Mouse (Mus musculus) forebrain, embryonic 11.5 days (tissue): ENCODE measurements at regions not wholly inside any gene's neighbourhood (a gene's known extent, or its start where the extent isn't known, plus 50 kb on each side); places are given as distances from the start of the nearest gene placed in this dataset.

Experiments
- ATAC-seq: fragments of 200-750 bp; cut with Nextera tagmentation; replicated peaks from 2 replicates; pipeline ENCODE4 v1.8.0; 2017; ENCODE audit warnings: moderate TSS enrichment; ENCODE audit not compliant: low FRiP score
- DNase-seq: peaks from one replicate; pipeline ENCODE4 v3.0.0-alpha.2; 2017; ENCODE audit warnings: low spot score
- H3K27ac ChIP-seq: fragments of 300-500 bp; sonication (generic); 2 replicates; pipeline ENCODE4 v1.5.1; 2014; ENCODE audit warnings: low read depth, low read length
- H3K27me3 ChIP-seq: fragments of 300-500 bp; sonication (generic); 2 replicates; pipeline ENCODE4 v1.6.1; 2014; ENCODE audit warnings: mild to moderate bottlenecking, low read length, mixed read lengths; ENCODE audit not compliant: control insufficient read depth, insufficient read depth
- H3K36me3 ChIP-seq: fragments of 300-500 bp; sonication (generic); 2 replicates; pipeline ENCODE4 v1.6.1; 2014; ENCODE audit warnings: mild to moderate bottlenecking, low read length, moderate library complexity, mixed read lengths; ENCODE audit not compliant: control insufficient read depth, insufficient read depth
- H3K4me1 ChIP-seq: fragments of 300-500 bp; sonication (generic); replicated peaks from 2 replicates; pipeline ENCODE4 v1.6.1; 2014; ENCODE audit warnings: low read length, mixed read lengths; ENCODE audit not compliant: control insufficient read depth, insufficient read depth
- H3K4me2 ChIP-seq: fragments of 300-500 bp; sonication (generic); 2 replicates; pipeline ENCODE4 v1.6.1; 2014; ENCODE audit warnings: low read depth, mild to moderate bottlenecking, low read length, moderate library complexity, mixed read lengths; ENCODE audit not compliant: severe bottlenecking
- H3K4me3 ChIP-seq: fragments of 300-500 bp; sonication (generic); 2 replicates; pipeline ENCODE4 v1.5.1; 2014; ENCODE audit warnings: low read depth, low read length
- H3K9ac ChIP-seq: fragments of 300-500 bp; sonication (generic); 2 replicates; pipeline ENCODE4 v1.6.1; 2014; ENCODE audit warnings: low read length
- H3K9me3 ChIP-seq: fragments of 300-500 bp; sonication (generic); 2 replicates; pipeline ENCODE4 v1.6.1; 2016; ENCODE audit warnings: low read length, mixed read lengths; ENCODE audit not compliant: control insufficient read depth
- WGBS: fragments of 180-500 bp; shearing (Covaris S2); extraction: QIAGEN DNeasy Blood & Tissue Kit; methylation state at CpG from one replicate; pipeline ENCODE4 v1.1.7; 2014; 5-methylcytosine and 5-hydroxymethylcytosine counted together

- ATAC-seq (no peak), DNase-seq (no peak)
- Histone ChIP-seq H3K36me3 (no peaks in the 10 kb centered on the region), H3K9me3 (no peaks in the 10 kb centered on the region), H3K27ac (no peak overlapping the region), H3K4me1 (no peaks in the 10 kb centered on the region), H3K27me3 (no peaks in the 10 kb centered on the region; the same call in 1 of the 2 replicates), H3K4me3 (no peak overlapping the region), H3K4me2 (no peak overlapping the region), H3K9ac (no peak overlapping the region)
- 5% methylated on average over 3 of the region's 3 CpGs for WGBS
Measured at GRCm38 (mm10) chrX:13224902-13225301, 55.9 kb upstream of the Ddx3x start.

- 75% methylated on average over 3 of the region's 3 CpGs for WGBS
- no peak overlapping the region for H3K4me3 ChIP-seq
- H3K36me3 ChIP-seq = no peaks in the 10 kb centered on the region
- H3K4me1 ChIP-seq = no peaks in the 10 kb centered on the region
- H3K4me2 ChIP-seq = no peak overlapping the region
- H3K27ac ChIP-seq = no peak overlapping the region
- DNase-seq (no peak), ATAC-seq (no peak)
- H3K9ac ChIP-seq = no peak overlapping the region
- H3K9me3 ChIP-seq = no peaks in the 10 kb centered on the region
- no peaks in the 10 kb centered on the region; the same call in 1 of the 2 replicates for H3K27me3 ChIP-seq
Measured at GRCm38 (mm10) chrX:13226429-13226828, 54.3 kb upstream of the Ddx3x start.

GRCm38 (mm10) chrX:13229891-13230614, 50.7 kb upstream of the Ddx3x start:
- H3K4me3 ChIP-seq = peak overlapping the region; percentile 28
- peak; percentile 29 for ATAC-seq
- H3K27me3 ChIP-seq = no peaks in the 10 kb centered on the region; the same call in 1 of the 2 replicates
- DNase-seq = peak; percentile 60
- WGBS = 32% methylated on average over 8 of the region's 8 CpGs
- H3K4me1 ChIP-seq = no peaks in the 10 kb centered on the region
- peak overlapping the region; percentile 79; the same call in 1 of the 2 replicates for H3K27ac ChIP-seq
- no peaks in the 10 kb centered on the region for H3K36me3 ChIP-seq
- peak overlapping the region; percentile 44 for H3K4me2 ChIP-seq
- H3K9me3 ChIP-seq = no peaks in the 10 kb centered on the region
- peak overlapping the region; percentile 35; the same call in 1 of the 2 replicates for H3K9ac ChIP-seq

GRCm38 (mm10) chrX:13230615-13231179, 50.1 kb upstream of the Ddx3x start:
- DNase-seq = peak; percentile 79
- H3K36me3 ChIP-seq = no peaks in the 10 kb centered on the region
- H3K9ac ChIP-seq = peak overlapping the region; percentile 45
- 11% methylated on average over 17 of the region's 17 CpGs for WGBS
- H3K27ac ChIP-seq = peak overlapping the region; percentile 79
- no peaks in the 10 kb centered on the region for H3K4me1 ChIP-seq
- peak; percentile 98 for ATAC-seq
- no peaks in the 10 kb centered on the region; the same call in 1 of the 2 replicates for H3K27me3 ChIP-seq
- H3K9me3 ChIP-seq = no peaks in the 10 kb centered on the region
- H3K4me3 ChIP-seq = peak overlapping the region; percentile 28
- peak overlapping the region; percentile 44 for H3K4me2 ChIP-seq
